ENCODE assay signal across 13 mouse cellular contexts in genomic region chr14:23782845-23783609, GRCm38 (mm10).
DNase-seq lines count a peak whose midpoint lies in the region; ATAC-seq lines count a peak whose summit lies in the region.
"Had no signal": no experiment of that assay in that cellular context is flagged by ENCODE, and none has a peak within 500 bp of the region (broad histone marks: within the 10 kb centered on the region; RNA-seq: fewer than 3 reads in every experiment).

No protein-coding gene starts in this region.

- H3K4me3 ChIP-seq in neural tube, embryonic 15.5 days (replicated peaks) = no peak overlapping the region
- H3K4me3 ChIP-seq: limb, embryonic 12.5 days; megakaryocyte, embryonic 14.5 days had no signal

- DNase-seq in cerebellum, postnatal 10 days = peak; percentile 60 to 62
- no peak for DNase-seq in cerebellum, postnatal 4 days (ENCODE audit: low spot score in 2 of 2)
- peak; percentile 18 for DNase-seq in kidney, postnatal 10 days
- DNase-seq in kidney, adult 11 months = no peak
- no peak for DNase-seq in neural tube, embryonic 10.5 days (ENCODE audit: extremely low spot score, low spot score)
- peak; percentile 52 for DNase-seq in right cerebral cortex, postnatal 25 days
- DNase-seq in testis, postnatal 14 days (ENCODE audit: low spot score) = no peak
- DNase-seq: adrenal gland, postnatal 10 days had no signal

- 55% methylated on average over 8 of the region's 8 CpGs for WGBS in neural tube, embryonic 15.5 days

- no peak overlapping the region for H3K9ac ChIP-seq in neural tube, embryonic 15.5 days (replicated peaks)
- H3K9ac ChIP-seq: limb, embryonic 12.5 days had no signal

- no peak overlapping the region for H3K4me2 ChIP-seq in neural tube, embryonic 15.5 days
- H3K4me2 ChIP-seq: heart, embryonic 11.5 days; limb, embryonic 12.5 days had no signal

- 0 out of 2 replicates have a peak, but pooled peaks have one; percentile 35 for ATAC-seq in neural tube, embryonic 15.5 days (ENCODE audit: low FRiP score)
- ATAC-seq: intestine, embryonic 16.5 days had no signal

- peak overlapping the region; percentile 15; the same call in 1 of the 2 replicates for H3K27ac ChIP-seq in neural tube, embryonic 15.5 days (replicated peaks)
- H3K27ac ChIP-seq: limb, embryonic 12.5 days had no signal

- no peaks in the 10 kb centered on the region for H3K27me3 ChIP-seq in neural tube, embryonic 15.5 days (replicated peaks)
- H3K27me3 ChIP-seq: limb, embryonic 12.5 days; megakaryocyte, embryonic 14.5 days had no signal

- H3K9me3 ChIP-seq in neural tube, embryonic 15.5 days (replicated peaks) = no peaks in the 10 kb centered on the region
- H3K9me3 ChIP-seq: limb, embryonic 12.5 days; megakaryocyte, embryonic 14.5 days had no signal

- no peaks in the 10 kb centered on the region for H3K36me3 ChIP-seq in neural tube, embryonic 15.5 days
- H3K36me3 ChIP-seq: limb, embryonic 12.5 days had no signal

- H3K4me1 ChIP-seq in neural tube, embryonic 15.5 days = peaks cover 19% of the 10 kb centered on the region
- H3K4me1 ChIP-seq: megakaryocyte, embryonic 14.5 days had no signal

Comparison
In these comparisons a context has a peak if more than half of its experiments do, and no peak if none do; other contexts are left out.
1. DNase-seq: peak in cerebellum, postnatal 10 days (2 of 2), kidney, postnatal 10 days (single experiment) and right cerebral cortex, postnatal 25 days (single experiment); none in cerebellum, postnatal 4 days (0 of 2), kidney, adult 11 months (single experiment), neural tube, embryonic 10.5 days (single experiment) and testis, postnatal 14 days (single experiment).